Mouse (Mus musculus): Measurements from ENCODE around the gene Daam2. TPM values are rescaled to one million over a fixed set of nuclear protein-coding genes. Genes with fewer than 3 reads are reported as not detected.

Daam2 gene
- total RNA-seq (2023), result not detected in 4 replicates

GRCm38 (mm10) chr17:49563830-49564470 lies at the start of gene Daam2:
Gene Daam2, minus strand, starts transcription at chr17:49564343.

GRCm38 (mm10) chr17:49428239-49428688 lies 135.9 kb downstream of the Daam2 start, which contains the start of gene Mocs1:
Gene Mocs1, plus strand, starts transcription at chr17:49428362.

Other genes with a start within 250 kb of the Daam2 start
- 16.6 to 25.1 TPM (median 20.5 TPM) in 4 replicates for gene Mocs1, start 136.0 kb downstream of the Daam2 start, total RNA-seq (2023)
- not detected in 4 replicates for gene Kif6, start 50.8 kb upstream of the Daam2 start, total RNA-seq (2023)

Measured in B cell, adult 62 days (primary cell).